Mouse (Mus musculus): ENCODE measurements around the gene Gm13889. TPM values are rescaled to one million over a fixed set of nuclear protein-coding genes. Genes with fewer than 3 reads are reported as not detected.
A peak's percentile ranks its signal among the peaks of the same experiment; 100 is the strongest.

The Gm13889 gene
- polyA plus RNA-seq, 1 experiment from 2014 or later: 5.8 TPM

DNA sequence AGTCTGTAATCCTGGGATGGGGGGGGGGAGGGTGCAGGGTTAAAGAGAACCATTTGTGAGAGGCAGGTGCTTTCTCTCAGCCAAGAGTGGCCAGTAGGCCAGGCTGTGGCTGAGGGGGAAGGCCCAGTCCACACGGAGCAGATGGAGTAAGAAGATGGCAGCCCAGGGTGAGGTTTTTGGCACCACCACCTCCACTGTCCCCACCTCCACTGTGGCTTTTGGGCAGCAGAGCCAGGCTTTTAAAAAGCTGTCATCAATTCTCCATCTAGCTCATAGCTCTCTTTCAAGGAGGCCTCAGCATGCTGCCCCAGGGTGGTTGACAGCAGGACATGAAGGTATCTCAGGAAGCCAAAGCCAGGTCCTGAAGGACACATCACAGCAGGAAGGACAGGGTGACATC lies 6.8 kb upstream of the Gm13889 start:
- ATAC-seq: no peak
- 100% methylated on average over 1 of the region's 1 CpGs for WGBS

DNA sequence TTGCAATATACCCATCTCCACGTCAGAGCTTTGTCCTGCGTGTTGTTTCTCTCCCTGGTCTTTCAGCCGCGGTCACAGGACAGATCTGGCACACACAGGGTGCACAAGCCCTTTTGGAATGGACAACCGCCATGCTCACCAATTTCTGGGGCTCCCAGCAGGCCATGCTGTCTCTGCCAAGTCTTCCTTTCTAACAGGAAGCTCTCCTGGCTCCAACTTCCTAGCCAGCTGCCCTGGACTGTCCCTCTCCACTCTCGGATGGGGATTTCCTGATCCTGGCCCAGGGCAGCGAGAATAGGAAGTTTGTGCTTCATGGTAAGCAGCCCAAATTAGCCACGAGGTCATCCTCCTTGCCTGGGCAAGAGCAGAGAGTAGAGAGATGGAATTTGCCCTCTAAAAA lies 4.7 kb upstream of the Gm13889 start:
- Histone ChIP-seq H3K36me3 (ENCODE audit: control insufficient read depth, insufficient read depth, low read length) (no peaks in the 10 kb centered on the region), H3K27me3 (ENCODE audit: control insufficient read depth, insufficient read depth, low read depth, low read length) (no peaks in the 10 kb centered on the region), H3K4me2 (ENCODE audit: low read length) (no peak overlapping the region), H3K27ac (ENCODE audit: low read length) (no peak overlapping the region), H3K4me1 (ENCODE audit: control insufficient read depth, insufficient read depth, low read length) (peaks cover 11% of the 10 kb centered on the region), H3K9me3 (replicated peaks; ENCODE audit: control insufficient read depth, low read length, poor library complexity, severe bottlenecking) (no peaks in the 10 kb centered on the region), H3K9ac (ENCODE audit: low read depth, low read length) (no peak overlapping the region), H3K4me3 (ENCODE audit: low read depth, low read length) (no peak overlapping the region)
- no peak for ATAC-seq
- WGBS: 81% methylated on average over 8 of the region's 8 CpGs

More for the DNA sequence above, 6.8 kb upstream of the Gm13889 start:
- H3K4me3 ChIP-seq (ENCODE audit: low read depth, low read length): no peak overlapping the region
- no peak overlapping the region for H3K9ac ChIP-seq (ENCODE audit: low read depth, low read length)
- no peaks in the 10 kb centered on the region for H3K9me3 ChIP-seq (replicated peaks; ENCODE audit: control insufficient read depth, low read length, poor library complexity, severe bottlenecking)
- peaks cover 6% of the 10 kb centered on the region for H3K4me1 ChIP-seq (ENCODE audit: control insufficient read depth, insufficient read depth, low read length)
- no peak overlapping the region for H3K27ac ChIP-seq (ENCODE audit: low read length)
- no peaks in the 10 kb centered on the region for H3K27me3 ChIP-seq (ENCODE audit: control insufficient read depth, insufficient read depth, low read depth, low read length)
- no peak overlapping the region for H3K4me2 ChIP-seq (ENCODE audit: low read length)
- H3K36me3 ChIP-seq (ENCODE audit: control insufficient read depth, insufficient read depth, low read length): no peaks in the 10 kb centered on the region

DNA sequence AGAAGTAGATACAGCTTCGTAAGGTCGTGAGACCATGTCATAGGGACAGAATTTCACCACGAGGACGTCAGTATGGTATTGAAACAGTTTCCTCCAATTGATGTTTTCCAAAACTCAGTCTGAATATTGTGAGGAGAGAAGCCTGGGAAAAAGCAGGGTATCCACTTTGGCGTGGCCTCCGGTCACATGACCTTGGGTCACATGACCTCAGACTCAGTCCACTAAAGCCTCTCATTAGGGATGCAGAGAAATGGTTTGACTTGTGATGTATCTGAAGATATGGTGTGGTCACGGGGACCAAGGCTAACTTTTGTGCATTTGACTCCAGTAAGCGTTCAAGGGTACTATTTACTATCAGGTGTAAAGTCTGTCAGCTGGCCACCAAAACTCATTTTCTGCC lies 2.3 kb upstream of the Gm13889 start:
- WGBS: 72% methylated on average over 8 of the region's 8 CpGs
- no peaks in the 10 kb centered on the region for H3K9me3 ChIP-seq (replicated peaks; ENCODE audit: control insufficient read depth, low read length, poor library complexity, severe bottlenecking)
- no peak for ATAC-seq
- H3K4me3 ChIP-seq (ENCODE audit: low read depth, low read length): no peak overlapping the region
- H3K36me3 ChIP-seq (ENCODE audit: control insufficient read depth, insufficient read depth, low read length): no peaks in the 10 kb centered on the region
- no peaks in the 10 kb centered on the region for H3K27me3 ChIP-seq (ENCODE audit: control insufficient read depth, insufficient read depth, low read depth, low read length)
- H3K4me1 ChIP-seq (ENCODE audit: control insufficient read depth, insufficient read depth, low read length): peaks cover 23% of the 10 kb centered on the region
- H3K4me2 ChIP-seq (ENCODE audit: low read length): no peak overlapping the region
- no peak overlapping the region for H3K27ac ChIP-seq (ENCODE audit: low read length)
- no peak overlapping the region for H3K9ac ChIP-seq (ENCODE audit: low read depth, low read length)

DNA sequence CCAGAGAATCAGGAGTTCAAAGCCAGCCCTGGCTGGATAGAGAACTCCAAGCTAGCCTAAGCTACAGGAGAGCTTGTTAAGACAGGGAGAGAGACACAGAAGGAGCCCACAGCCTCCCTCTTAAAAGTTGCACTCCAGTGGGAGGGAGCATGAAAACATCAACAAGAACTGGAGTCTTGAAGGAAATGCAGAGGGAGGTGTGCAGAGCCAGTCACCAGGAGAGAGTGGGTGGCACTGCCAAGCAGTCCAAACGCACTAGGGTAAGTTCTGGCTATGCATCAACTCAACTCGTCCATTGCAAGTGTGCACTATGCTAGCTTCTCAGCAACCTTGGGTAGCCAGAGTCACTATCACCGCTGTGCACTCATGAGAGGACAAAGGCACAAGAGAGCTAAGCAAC lies 1.2 kb upstream of the Gm13889 start:
- Histone ChIP-seq H3K27me3 (ENCODE audit: control insufficient read depth, insufficient read depth, low read depth, low read length) (peaks cover 8% of the 10 kb centered on the region), H3K9me3 (replicated peaks; ENCODE audit: control insufficient read depth, low read length, poor library complexity, severe bottlenecking) (no peaks in the 10 kb centered on the region), H3K4me3 (ENCODE audit: low read depth, low read length) (no peak overlapping the region), H3K4me1 (ENCODE audit: control insufficient read depth, insufficient read depth, low read length) (peaks cover 25% of the 10 kb centered on the region), H3K4me2 (ENCODE audit: low read length) (no peak overlapping the region), H3K27ac (ENCODE audit: low read length) (no peak overlapping the region), H3K9ac (ENCODE audit: low read depth, low read length) (no peak overlapping the region), H3K36me3 (ENCODE audit: control insufficient read depth, insufficient read depth, low read length) (no peaks in the 10 kb centered on the region)
- no peak for ATAC-seq
- 77% methylated on average over 3 of the region's 3 CpGs for WGBS

DNA sequence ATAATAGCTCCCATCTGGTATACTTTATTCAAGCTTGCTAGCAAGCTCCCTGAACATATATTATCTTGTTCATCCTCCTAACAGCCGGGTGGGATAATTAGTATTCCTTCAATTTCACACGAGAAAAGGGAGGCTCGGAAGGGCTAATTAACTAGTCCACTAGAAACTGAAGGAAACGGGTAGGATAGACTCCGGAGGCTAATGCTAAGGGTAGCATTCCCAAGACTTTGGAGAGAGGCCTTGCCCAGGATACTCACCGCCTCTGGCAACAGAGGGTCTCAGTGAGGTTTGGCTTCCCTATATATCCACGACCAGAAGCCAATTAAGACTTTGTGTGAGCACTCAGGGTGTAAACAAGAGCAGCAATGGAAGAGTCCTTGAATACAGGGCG lies 779 bp upstream of the Gm13889 start:
- H3K36me3 ChIP-seq (ENCODE audit: control insufficient read depth, insufficient read depth, low read length): no peaks in the 10 kb centered on the region
- H3K4me2 ChIP-seq (ENCODE audit: low read length): peak overlapping the region; percentile 99
- no peak for ATAC-seq
- H3K27ac ChIP-seq (ENCODE audit: low read length): 0 out of 2 replicates have a peak overlapping the region, but pooled peaks have one; percentile 32
- no peaks in the 10 kb centered on the region for H3K9me3 ChIP-seq (replicated peaks; ENCODE audit: control insufficient read depth, low read length, poor library complexity, severe bottlenecking)
- H3K4me3 ChIP-seq (ENCODE audit: low read depth, low read length): no peak overlapping the region
- peaks cover 25% of the 10 kb centered on the region for H3K4me1 ChIP-seq (ENCODE audit: control insufficient read depth, insufficient read depth, low read length)
- H3K27me3 ChIP-seq (ENCODE audit: control insufficient read depth, insufficient read depth, low read depth, low read length): peaks cover 8% of the 10 kb centered on the region
- 34% methylated on average over 8 of the region's 8 CpGs for WGBS
- no peak overlapping the region; the same call in 1 of the 2 replicates for H3K9ac ChIP-seq (ENCODE audit: low read depth, low read length)

DNA sequence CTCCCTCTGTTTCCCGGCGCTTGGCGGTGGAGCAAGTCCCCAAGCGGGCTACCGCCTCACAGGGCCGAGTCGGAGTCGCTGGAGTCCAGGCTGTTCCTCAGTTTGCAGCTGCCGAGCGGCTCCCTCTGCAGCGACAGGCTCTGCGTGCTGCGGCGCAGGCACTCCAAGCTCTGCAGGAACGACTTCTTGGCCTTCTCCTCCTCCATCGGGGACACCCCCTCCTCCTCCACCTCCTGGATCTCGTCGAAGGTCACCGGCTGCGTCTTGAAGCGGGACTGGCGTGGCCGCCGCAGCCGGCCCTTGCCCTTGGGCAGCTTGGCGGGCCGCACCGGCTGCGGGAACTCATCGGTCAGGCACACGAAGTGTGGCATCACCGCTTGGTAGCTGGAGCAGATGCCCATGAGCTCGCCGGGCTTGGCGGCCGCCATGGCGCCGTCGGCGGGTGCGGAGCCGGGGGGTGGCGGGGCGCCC lies 635 bp downstream of the Gm13889 start:
- Histone ChIP-seq H3K9ac (ENCODE audit: low read depth, low read length) (peak overlapping the region; percentile 80), H3K4me1 (ENCODE audit: control insufficient read depth, insufficient read depth, low read length) (peaks cover 25% of the 10 kb centered on the region), H3K9me3 (replicated peaks; ENCODE audit: control insufficient read depth, low read length, poor library complexity, severe bottlenecking) (no peaks in the 10 kb centered on the region), H3K4me3 (ENCODE audit: low read depth, low read length) (peak overlapping the region; percentile 74), H3K27ac (ENCODE audit: low read length) (peak overlapping the region; percentile 70), H3K27me3 (ENCODE audit: control insufficient read depth, insufficient read depth, low read depth, low read length) (peaks cover 8% of the 10 kb centered on the region), H3K36me3 (ENCODE audit: control insufficient read depth, insufficient read depth, low read length) (no peaks in the 10 kb centered on the region), H3K4me2 (ENCODE audit: low read length) (peak overlapping the region; percentile 99)
- ATAC-seq: peak; percentile 66
- under 1% methylated on average over 44 of the region's 44 CpGs for WGBS

DNA sequence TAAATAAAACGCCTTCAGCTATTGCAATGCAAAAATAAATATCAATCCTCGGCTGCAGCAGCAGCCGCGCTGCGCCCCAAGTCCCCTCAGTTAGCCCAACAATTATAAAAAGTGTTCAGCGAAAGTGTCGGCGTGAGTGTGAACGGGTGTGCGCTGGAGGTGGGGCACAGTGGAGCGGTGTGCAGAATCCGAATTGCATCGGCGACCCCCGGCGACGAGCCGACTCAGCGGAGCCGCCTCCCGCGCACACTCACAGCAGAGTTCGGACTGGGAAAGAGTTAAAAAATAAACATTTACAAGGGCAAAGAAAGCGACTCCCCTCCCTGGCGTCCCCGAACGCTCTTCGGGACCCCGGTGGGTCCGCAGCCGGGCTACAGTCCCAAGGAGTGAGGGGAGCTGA lies 1.1 kb downstream of the Gm13889 start:
- H3K4me2 ChIP-seq (ENCODE audit: low read length): peak overlapping the region; percentile 99
- ATAC-seq: no peak
- WGBS: 0% methylated on average over 31 of the region's 31 CpGs
- H3K9me3 ChIP-seq (replicated peaks; ENCODE audit: control insufficient read depth, low read length, poor library complexity, severe bottlenecking): no peaks in the 10 kb centered on the region
- H3K27ac ChIP-seq (ENCODE audit: low read length): peak overlapping the region; percentile 70
- no peaks in the 10 kb centered on the region for H3K36me3 ChIP-seq (ENCODE audit: control insufficient read depth, insufficient read depth, low read length)
- peak overlapping the region; percentile 80 for H3K9ac ChIP-seq (ENCODE audit: low read depth, low read length)
- H3K27me3 ChIP-seq (ENCODE audit: control insufficient read depth, insufficient read depth, low read depth, low read length): peaks cover 8% of the 10 kb centered on the region
- H3K4me1 ChIP-seq (ENCODE audit: control insufficient read depth, insufficient read depth, low read length): peaks cover 25% of the 10 kb centered on the region
- H3K4me3 ChIP-seq (ENCODE audit: low read depth, low read length): peak overlapping the region; percentile 74

DNA sequence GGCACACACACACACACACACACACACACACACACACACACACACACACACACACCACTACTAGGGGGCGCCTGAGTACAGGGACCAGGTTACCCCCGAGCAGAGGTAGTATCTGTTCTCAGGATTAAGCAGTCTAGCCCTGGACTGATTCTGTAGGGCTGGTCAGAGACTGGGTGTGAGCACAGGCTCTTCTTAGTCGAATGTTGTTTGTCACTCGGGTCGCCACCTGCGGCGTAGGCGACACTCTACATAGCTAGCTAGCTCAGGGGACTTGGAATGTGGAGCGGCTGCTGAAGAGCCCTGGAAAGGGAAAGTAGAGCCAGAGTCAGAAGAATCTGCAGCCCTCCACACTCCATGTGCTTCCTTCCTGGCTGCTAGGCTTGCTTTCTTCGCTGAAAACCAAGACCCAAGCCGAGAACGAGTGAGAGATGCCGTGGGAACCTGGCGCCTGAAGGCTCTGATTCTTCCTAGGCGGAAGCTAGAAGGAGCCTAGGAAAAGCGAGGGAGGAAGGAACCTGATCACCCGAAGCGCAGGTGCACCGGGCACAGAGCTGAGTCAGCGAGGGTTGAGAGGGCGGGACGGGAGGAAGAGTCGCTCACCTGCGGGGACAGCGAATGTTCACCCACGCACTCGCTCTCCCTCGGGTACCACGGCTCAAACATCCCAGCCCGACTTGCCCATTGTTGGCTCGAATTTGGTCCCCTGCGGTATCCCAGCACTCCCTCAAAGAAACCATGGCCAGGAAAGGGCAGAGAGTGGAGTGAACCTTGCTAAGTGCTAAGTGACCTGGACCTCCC lies 2.0 kb downstream of the Gm13889 start:
- under 1% methylated on average over 32 of the region's 32 CpGs for WGBS
- Histone ChIP-seq H3K9me3 (replicated peaks; ENCODE audit: control insufficient read depth, low read length, poor library complexity, severe bottlenecking) (no peaks in the 10 kb centered on the region), H3K9ac (ENCODE audit: low read depth, low read length) (peak overlapping the region; percentile 80), H3K36me3 (ENCODE audit: control insufficient read depth, insufficient read depth, low read length) (no peaks in the 10 kb centered on the region), H3K27ac (ENCODE audit: low read length) (no peak overlapping the region), H3K4me2 (ENCODE audit: low read length) (peak overlapping the region; percentile 99), H3K4me1 (ENCODE audit: control insufficient read depth, insufficient read depth, low read length) (peaks cover 25% of the 10 kb centered on the region), H3K4me3 (ENCODE audit: low read depth, low read length) (peak overlapping the region; percentile 74), H3K27me3 (ENCODE audit: control insufficient read depth, insufficient read depth, low read depth, low read length) (peaks cover 8% of the 10 kb centered on the region)
- ATAC-seq: 0 out of 2 replicates have a peak, but pooled peaks have one; percentile 22

DNA sequence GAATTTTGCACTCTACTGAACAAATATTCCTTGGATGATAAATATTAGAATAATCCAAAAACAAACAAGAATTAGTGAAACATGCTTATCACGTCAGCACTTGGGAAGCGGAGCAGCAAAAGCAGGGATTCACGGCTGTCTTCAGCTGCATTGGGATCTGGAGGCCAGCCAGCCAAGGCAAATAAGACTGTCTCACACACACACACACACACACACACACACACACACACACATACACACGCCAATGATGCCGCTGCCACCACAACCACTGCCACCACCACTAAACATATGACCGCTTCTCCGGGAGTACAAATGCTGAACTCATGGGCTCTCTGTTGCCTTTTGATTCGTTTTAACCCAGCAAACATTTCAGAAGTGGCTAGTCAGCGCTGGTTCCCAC lies 3.3 kb downstream of the Gm13889 start:
- Histone ChIP-seq H3K4me2 (ENCODE audit: low read length) (peak overlapping the region; percentile 11; the same call in 1 of the 2 replicates), H3K4me3 (ENCODE audit: low read depth, low read length) (no peak overlapping the region), H3K27ac (ENCODE audit: low read length) (no peak overlapping the region)

More for the DNA sequence above, 3.3 kb downstream of the Gm13889 start:
- Histone ChIP-seq H3K4me1 (ENCODE audit: control insufficient read depth, insufficient read depth, low read length) (peaks cover 25% of the 10 kb centered on the region), H3K27me3 (ENCODE audit: control insufficient read depth, insufficient read depth, low read depth, low read length) (peaks cover 8% of the 10 kb centered on the region), H3K9me3 (replicated peaks; ENCODE audit: control insufficient read depth, low read length, poor library complexity, severe bottlenecking) (no peaks in the 10 kb centered on the region; the same call in 1 of the 2 replicates), H3K9ac (ENCODE audit: low read depth, low read length) (no peak overlapping the region), H3K36me3 (ENCODE audit: control insufficient read depth, insufficient read depth, low read length) (no peaks in the 10 kb centered on the region)
- ATAC-seq: no peak
- WGBS: 82% methylated on average over 9 of the region's 9 CpGs
